Mouse (Mus musculus) bone marrow, adult 2 months (tissue): ENCODE measurements around the gene Srcin1.

ENCODE experiments used
- CTCF ChIP-seq: fragments of 200-500 bp; IDR thresholded peaks from 2 replicates; pipeline ENCODE4 v1.5.1; 2011; ENCODE audit warnings: low read length, control low read depth; ENCODE audit not compliant: control insufficient read depth, insufficient read depth
- POLR2A ChIP-seq: fragments of 200-500 bp; IDR thresholded peaks from 2 replicates; pipeline ENCODE4 v1.6.1; 2011; ENCODE audit warnings: low read depth, mild to moderate bottlenecking, control low read depth, low read length, borderline replicate concordance; ENCODE audit not compliant: control insufficient read depth

- TF ChIP-seq POLR2A (no peak; the same call in 1 of the 2 replicates), CTCF (no peak)
These were observed 114.6 kb downstream of the Srcin1 start for GRCm38 (mm10) chr11:97461307-97461820.
